17 mouse cellular contexts compared by ENCODE assay signal in genomic region chr12:110419879-110420278, GRCm38 (mm10). TPM values are rescaled to one million over a fixed set of nuclear protein-coding genes. Genes with fewer than 3 reads are reported as not detected.
DNase-seq lines count a peak whose midpoint lies in the region; ATAC-seq and TF ChIP-seq lines count a peak whose summit lies in the region.
"Had no signal": no experiment of that assay in that cellular context is flagged by ENCODE, and none has a peak within 500 bp of the region (broad histone marks: within the 10 kb centered on the region; RNA-seq: fewer than 3 reads in every experiment).

No protein-coding gene starts in this region.

- H3K4me2 ChIP-seq in intestine, embryonic 16.5 days (ENCODE audit: low read depth, low read length): no peak overlapping the region
- no peak overlapping the region for H3K4me2 ChIP-seq in forebrain, embryonic 13.5 days
- H3K4me2 ChIP-seq: embryonic facial prominence, embryonic 13.5 days; midbrain, embryonic 15.5 days; neural tube, embryonic 12.5 days had no signal

- no peak for TF ChIP-seq POLR2A in testis, adult 2 months (IDR thresholded peaks at IDR 0.05; ENCODE audit: control insufficient read depth, low read depth, low read length)

- peaks cover 14% of the 10 kb centered on the region for H3K4me1 ChIP-seq in testis, adult 2 months (ENCODE audit: control insufficient read depth, insufficient read depth, low read length)
- H3K4me1 ChIP-seq in intestine, embryonic 16.5 days (ENCODE audit: control insufficient read depth, insufficient read depth, low read length): peaks cover 9% of the 10 kb centered on the region; the same call in 1 of the 2 replicates
- H3K4me1 ChIP-seq in forebrain, embryonic 13.5 days: no peaks in the 10 kb centered on the region
- H3K4me1 ChIP-seq: embryonic facial prominence, embryonic 13.5 days; neural tube, embryonic 12.5 days had no signal

- no peak for TF ChIP-seq CTCF in testis, adult 2 months (IDR thresholded peaks at IDR 0.05; ENCODE audit: control insufficient read depth, insufficient read depth, insufficient replicate concordance, low read depth, low read length)

- peak; percentile 24; the same call in 1 of the 2 replicates for ATAC-seq in intestine, embryonic 16.5 days
- ATAC-seq in megakaryocyte progenitor cell, adult 5-6 weeks (replicated peaks; ENCODE audit: poor library complexity): peak; percentile 23; the same call in 1 of the 2 replicates
- ATAC-seq in forebrain, embryonic 13.5 days: no peak

- no peak overlapping the region for H3K27ac ChIP-seq in testis, adult 2 months (ENCODE audit: control insufficient read depth, insufficient read depth, low read depth, low read length)
- peak overlapping the region; percentile 37; the same call in 1 of the 2 replicates for H3K27ac ChIP-seq in intestine, embryonic 16.5 days (ENCODE audit: low read length)
- H3K27ac ChIP-seq in forebrain, embryonic 13.5 days: no peak overlapping the region
- H3K27ac ChIP-seq: embryonic facial prominence, embryonic 13.5 days; forebrain, embryonic 10.5 days; macrophage; midbrain, embryonic 15.5 days; neural tube, embryonic 12.5 days had no signal

- DNase-seq in testis, postnatal 10 days (ENCODE audit: low spot score): no peak
- DNase-seq in kidney, postnatal 36 days: no peak
- no peak for DNase-seq in frontal cortex, postnatal 36 days (ENCODE audit: low spot score in 2 of 2)
- no peak for DNase-seq in cerebellum, postnatal 14 days
- DNase-seq: B cell, adult 2 months; kidney, postnatal 25 days; lung, adult 2 months; right cerebral cortex, postnatal 25 days had no signal

- H3K9ac ChIP-seq in intestine, embryonic 16.5 days (ENCODE audit: low read depth, low read length): 0 out of 2 replicates have a peak overlapping the region, but pooled peaks have one; percentile 29
- no peak overlapping the region for H3K9ac ChIP-seq in forebrain, embryonic 13.5 days
- H3K9ac ChIP-seq: embryonic facial prominence, embryonic 13.5 days; midbrain, embryonic 15.5 days; neural tube, embryonic 12.5 days had no signal

- peak overlapping the region; percentile 38 for H3K4me3 ChIP-seq in testis, adult 2 months (ENCODE audit: control insufficient read depth, low read depth, low read length)
- H3K4me3 ChIP-seq in intestine, embryonic 16.5 days (ENCODE audit: low read length): no peak overlapping the region
- H3K4me3 ChIP-seq in forebrain, embryonic 13.5 days: no peak overlapping the region
- H3K4me3 ChIP-seq: embryonic facial prominence, embryonic 13.5 days; forebrain, embryonic 10.5 days; midbrain, embryonic 15.5 days; neural tube, embryonic 12.5 days had no signal

- H3K9me3 ChIP-seq in intestine, embryonic 16.5 days (ENCODE audit: control insufficient read depth, low read length): no peaks in the 10 kb centered on the region
- H3K9me3 ChIP-seq in forebrain, embryonic 13.5 days (replicated peaks): no peaks in the 10 kb centered on the region
- H3K9me3 ChIP-seq: embryonic facial prominence, embryonic 13.5 days; forebrain, embryonic 10.5 days; midbrain, embryonic 15.5 days; neural tube, embryonic 12.5 days had no signal

- H3K27me3 ChIP-seq in testis, adult 2 months (ENCODE audit: control insufficient read depth, insufficient read depth, low read length): no peaks in the 10 kb centered on the region
- no peaks in the 10 kb centered on the region for H3K27me3 ChIP-seq in intestine, embryonic 16.5 days (replicated peaks; ENCODE audit: control insufficient read depth, insufficient read depth, low read length)
- H3K27me3 ChIP-seq in forebrain, embryonic 13.5 days: peaks cover 10% of the 10 kb centered on the region
- H3K27me3 ChIP-seq: midbrain, embryonic 15.5 days; neural tube, embryonic 12.5 days had no signal

- 43% methylated on average over 2 of the region's 2 CpGs for WGBS in intestine, embryonic 16.5 days
- WGBS in forebrain, embryonic 13.5 days: 63% methylated on average over 2 of the region's 2 CpGs

- H3K36me3 ChIP-seq in testis, adult 2 months (ENCODE audit: control insufficient read depth, insufficient read depth, low read length): no peaks in the 10 kb centered on the region
- no peaks in the 10 kb centered on the region for H3K36me3 ChIP-seq in intestine, embryonic 16.5 days (ENCODE audit: control insufficient read depth, insufficient read depth, low read length)
- H3K36me3 ChIP-seq in forebrain, embryonic 13.5 days (ENCODE audit: poor library complexity, severe bottlenecking): no peaks in the 10 kb centered on the region
- H3K36me3 ChIP-seq: embryonic facial prominence, embryonic 13.5 days; forebrain, embryonic 10.5 days; midbrain, embryonic 15.5 days; neural tube, embryonic 12.5 days had no signal

RNA-seq across cellular contexts. Expression of gene Ppp2r5c, which starts 27.0 kb away (rescaled TPM):
- 196 and 202 TPM in 2 replicates for polyA plus RNA-seq in testis, adult 2 months (2012; rRNA removed)
- polyA plus RNA-seq in intestine, embryonic 16.5 days (2015; fragmentation: Nextera tagmentation; extraction: Ambion mirVana): 129 and 133 TPM in 2 replicates
- total RNA-seq in megakaryocyte progenitor cell, adult 5-6 weeks (2015): 108 and 119 TPM in 2 replicates
- 189 and 205 TPM in 2 replicates for total RNA-seq in megakaryocyte progenitor cell, adult 5-6 weeks (2017)
- 138 and 147 TPM in 2 replicates for polyA plus RNA-seq in forebrain, embryonic 13.5 days (2015; fragmentation: Nextera tagmentation; extraction: Ambion mirVana)
